In genomic region chr5:96221812-96222585, GRCm38 (mm10) we compare ENCODE assay signal across 9 mouse cellular contexts. TPM values are rescaled to one million over a fixed set of nuclear protein-coding genes. Genes with fewer than 3 reads are reported as not detected.
A peak's percentile ranks its signal among the peaks of the same experiment; 100 is the strongest.
DNase-seq lines count a peak whose midpoint lies in the region; ATAC-seq and TF ChIP-seq lines count a peak whose summit lies in the region.
"Had no signal": no experiment of that assay in that cellular context is flagged by ENCODE, and none has a peak within 500 bp of the region (broad histone marks: within the 10 kb centered on the region; RNA-seq: fewer than 3 reads in every experiment).

No protein-coding gene starts in this region.

- H3K36me3 ChIP-seq in MEL (ENCODE audit: control insufficient read depth in 1 of 2, insufficient read depth in 2 of 2, low read length in 2 of 2): peaks cover 3 to 40% of the 10 kb centered on the region in 2 experiments
- peaks cover 26% of the 10 kb centered on the region for H3K36me3 ChIP-seq in megakaryocyte, embryonic 14.5 days (replicated peaks; ENCODE audit: low read length)

- no peak for TF ChIP-seq CTCF in MEL (IDR thresholded peaks at IDR 0.05 in 2 of 3, conservative IDR thresholded peaks at IDR 0.05 in 1 of 3; ENCODE audit: control insufficient read depth in 1 of 3, insufficient read depth in 1 of 3, low read depth in 2 of 3, low read length in 3 of 3, poor library complexity in 1 of 3, severe bottlenecking in 1 of 3)
- TF ChIP-seq CTCF in embryonic fibroblast, embryonic 13.5 days (IDR thresholded peaks at IDR 0.05; ENCODE audit: borderline replicate concordance, insufficient read depth, low read length): no peak

- ATAC-seq in cerebellum, adult (ENCODE audit: insufficient number of reproducible peaks, low FRiP score, low TSS enrichment): peak; percentile 95
- no peak for ATAC-seq in erythroid progenitor cell, adult 5-6 weeks (replicated peaks; ENCODE audit: low FRiP score, poor library complexity, severe bottlenecking)

- peaks cover 16% of the 10 kb centered on the region for H3K79me2 ChIP-seq in MEL (ENCODE audit: control insufficient read depth, insufficient read depth, low read length, poor library complexity)

- peaks cover 18 to 26% of the 10 kb centered on the region in 2 experiments for H3K4me1 ChIP-seq in MEL (ENCODE audit: control insufficient read depth in 1 of 2, insufficient read depth in 2 of 2, low read length in 2 of 2)
- H3K4me1 ChIP-seq in embryonic fibroblast, embryonic 13.5 days (ENCODE audit: control insufficient read depth, insufficient read depth, low read length): peaks cover 12% of the 10 kb centered on the region
- peaks cover 47% of the 10 kb centered on the region for H3K4me1 ChIP-seq in megakaryocyte, embryonic 14.5 days

- peak in 1 of 2 experiments; percentile 28; a peak in 2 of 4 replicates for TF ChIP-seq EP300 in MEL (IDR thresholded peaks at IDR 0.05; ENCODE audit: low read depth in 1 of 2, low read length in 2 of 2)

- no peaks in the 10 kb centered on the region for H3K27me3 ChIP-seq in MEL (ENCODE audit: control insufficient read depth in 1 of 2, insufficient read depth in 2 of 2, low read length in 2 of 2)
- H3K27me3 ChIP-seq in megakaryocyte, embryonic 14.5 days (replicated peaks): no peaks in the 10 kb centered on the region
- H3K27me3 ChIP-seq: heart, embryonic 15.5 days had no signal

- H3K4me3 ChIP-seq in MEL (ENCODE audit: control insufficient read depth in 1 of 2, insufficient read depth in 1 of 2, low read depth in 2 of 2, low read length in 2 of 2): no peak overlapping the region
- no peak overlapping the region for H3K4me3 ChIP-seq in embryonic fibroblast, embryonic 13.5 days (ENCODE audit: insufficient read depth, low read length)
- H3K4me3 ChIP-seq in megakaryocyte, embryonic 14.5 days (replicated peaks): peak overlapping the region; percentile 83
- H3K4me3 ChIP-seq: heart, embryonic 15.5 days had no signal

- no peaks in the 10 kb centered on the region for H3K9me3 ChIP-seq in MEL (replicated peaks; ENCODE audit: insufficient read depth, low read length)
- no peaks in the 10 kb centered on the region for H3K9me3 ChIP-seq in megakaryocyte, embryonic 14.5 days
- H3K9me3 ChIP-seq: heart, embryonic 15.5 days had no signal

- no peak for TF ChIP-seq RAD21 in MEL (IDR thresholded peaks at IDR 0.05; ENCODE audit: low read depth, low read length)

- no peak overlapping the region for H3K9ac ChIP-seq in MEL (ENCODE audit: control insufficient read depth, low read depth, low read length, poor library complexity, severe bottlenecking)
- H3K9ac ChIP-seq: heart, embryonic 15.5 days had no signal

- H3K27ac ChIP-seq in MEL (ENCODE audit: control insufficient read depth, low read depth, low read length): peak overlapping the region; percentile 59
- H3K27ac ChIP-seq in embryonic fibroblast, embryonic 13.5 days (ENCODE audit: insufficient read depth, low read length): peak overlapping the region; percentile 0
- H3K27ac ChIP-seq: heart, embryonic 15.5 days had no signal

- no peak for TF ChIP-seq POLR2A in MEL (IDR thresholded peaks at IDR 0.05; ENCODE audit: control insufficient read depth in 1 of 2, insufficient read depth in 1 of 2, low read depth in 1 of 2, low read length in 2 of 2, poor library complexity in 1 of 2)
- TF ChIP-seq POLR2A in embryonic fibroblast, embryonic 13.5 days (IDR thresholded peaks at IDR 0.05; ENCODE audit: low read depth, low read length): no peak

- no peak for DNase-seq in cerebellum, postnatal 4 days (ENCODE audit: low spot score in 2 of 2)
- DNase-seq in MEL (ENCODE audit: low read depth, low spot score): peak; percentile 78
- DNase-seq in kidney, postnatal 25 days: peak; percentile 18 to 59
- no peak for DNase-seq in testis, postnatal 10 days (ENCODE audit: low spot score)

TF ChIP-seq in MEL, 35 proteins besides CTCF, POLR2A, EP300 and RAD21:
- 0 out of 2 replicates have a peak, but pooled peaks have one; percentile 32 for TF ChIP-seq MAX (IDR thresholded peaks at IDR 0.05; ENCODE audit: low read length)
- peak; percentile 40 for TF ChIP-seq GATA1 (IDR thresholded peaks at IDR 0.05; ENCODE audit: low read depth, low read length)
- peak; percentile 86 for TF ChIP-seq TAL1 (IDR thresholded peaks at IDR 0.05; ENCODE audit: low read length)
- no peak for TF ChIP-seq ZKSCAN1 (IDR thresholded peaks at IDR 0.05; ENCODE audit: low read depth, low read length)
- 0 out of 2 replicates have a peak, but pooled peaks have one; percentile 51 for TF ChIP-seq USF1 (IDR thresholded peaks at IDR 0.05; ENCODE audit: low read depth, low read length)
- peak; percentile 19; the same call in 1 of the 2 replicates for TF ChIP-seq ETS1 (IDR thresholded peaks at IDR 0.05; ENCODE audit: low read depth, low read length)
- peak; percentile 65; the same call in 1 of the 2 replicates for TF ChIP-seq ELF1 (IDR thresholded peaks at IDR 0.05; ENCODE audit: low read depth, low read length)
- no peak for TF ChIP-seq E2F4 (IDR thresholded peaks at IDR 0.05; ENCODE audit: borderline replicate concordance, low read depth, low read length)
TF ChIP-seq in MEL: peak in this region for 6.

RNA-seq across cellular contexts. Expression of gene Mrpl1, which starts 12.7 kb away (rescaled TPM):
- 26.2 and 27.0 TPM in 2 replicates for total RNA-seq in MEL (2012; rRNA removed)
- polyA plus RNA-seq in MEL (2012; ENCODE audit: insufficient read depth in 1 of 2, insufficient read length in 2 of 2, low read depth in 1 of 2, low replicate concordance in 2 of 2, missing spikeins in 1 of 2): 10 to 100 TPM in 1 of 2 experiments, not detected in 1; 22.0 TPM
- 14.4 TPM in 2 replicates for polyA plus RNA-seq in embryonic fibroblast, embryonic 13.5 days (2011; ENCODE audit: insufficient read length, low read depth, missing spikeins)
- 1.1 TPM in 1 of 2 replicates, not detected in the other for polyA plus RNA-seq in megakaryocyte, embryonic 14.5 days (2012; ENCODE audit: insufficient read depth, low replicate concordance)
- total RNA-seq in erythroid progenitor cell, adult 5-6 weeks (2015; ENCODE audit: low replicate concordance): 7.1 and 9.4 TPM in 2 replicates
- 10.7 and 11.9 TPM in 2 replicates for total RNA-seq in erythroid progenitor cell, adult 5-6 weeks (2017; ENCODE audit: low replicate concordance)

RNA-seq across cellular contexts. Expression of gene Cnot6l, which starts 58.0 kb away (rescaled TPM):
- total RNA-seq in MEL (2012; rRNA removed): 10.2 and 13.2 TPM in 2 replicates
- polyA plus RNA-seq in MEL (2012; ENCODE audit: insufficient read depth in 1 of 2, insufficient read length in 2 of 2, low read depth in 1 of 2, low replicate concordance in 2 of 2, missing spikeins in 1 of 2): 10 to 100 TPM in 1 of 2 experiments, not detected in 1; 21.2 TPM
- 54.9 and 65.6 TPM in 2 replicates for polyA plus RNA-seq in embryonic fibroblast, embryonic 13.5 days (2011; ENCODE audit: insufficient read length, low read depth, missing spikeins)
- 0.35 and 1.6 TPM in 2 replicates for polyA plus RNA-seq in megakaryocyte, embryonic 14.5 days (2012; ENCODE audit: insufficient read depth, low replicate concordance)
- total RNA-seq in erythroid progenitor cell, adult 5-6 weeks (2015; ENCODE audit: low replicate concordance): 18.0 and 20.5 TPM in 2 replicates
- total RNA-seq in erythroid progenitor cell, adult 5-6 weeks (2017; ENCODE audit: low replicate concordance): 7.0 and 8.0 TPM in 2 replicates

Comparison
In these comparisons a context has a peak if more than half of its experiments do, and no peak if none do; other contexts are left out.
1. DNase-seq: peak in MEL (single experiment) and kidney, postnatal 25 days (2 of 2); none in cerebellum, postnatal 4 days (0 of 2) and testis, postnatal 10 days (single experiment).